Mouse (Mus musculus) thymus, adult 2 months (tissue): ENCODE results near the gene Tbc1d2b.

ENCODE experiments used
- CTCF ChIP-seq: fragments of 200-500 bp; IDR thresholded peaks from 2 replicates; pipeline ENCODE4 v1.5.1; 2012; ENCODE audit warnings: mild to moderate bottlenecking, control low read depth, low read length, moderate library complexity, borderline replicate concordance; ENCODE audit not compliant: control insufficient read depth, poor library complexity, insufficient read depth; ENCODE audit errors: extremely low read depth
- POLR2A ChIP-seq: fragments of 200-500 bp; IDR thresholded peaks from 2 replicates; pipeline ENCODE4 v1.6.1; 2012; ENCODE audit warnings: mild to moderate bottlenecking, low read length, control low read depth, moderate library complexity; ENCODE audit not compliant: control insufficient read depth, poor library complexity, insufficient read depth; ENCODE audit errors: extremely low read depth

GRCm38 (mm10) chr9:90182636-90183421, 87.8 kb downstream of the Tbc1d2b start:
- TF ChIP-seq CTCF (no peak), POLR2A (no peak)
